Mouse (Mus musculus) adrenal gland, adult 2 months (tissue): ENCODE data around the gene Sh2d6. TPM values are rescaled to one million over a fixed set of nuclear protein-coding genes. Genes with fewer than 3 reads are reported as not detected.

Source experiments
- DNase-seq: peaks from one replicate; pipeline ENCODE4 v3.0.0; 2021
- polyA plus RNA-seq: library from polyadenylated mRNA; depleted of rRNA; stranded (reverse); fragments of >200 nt; gene quantifications from 2 replicates; pipeline ENCODE4 v1.2.3, GENCODE M21; 2012
- total RNA-seq, 2 experiments: library from RNA; stranded (reverse); gene quantifications; 2 replicates each; pipeline ENCODE4 v1.2.3; 2021

The Sh2d6 gene
- total and polyA plus RNA-seq, 3 experiments = 0.23 to 0.25 (median 0.24) TPM

DNA sequence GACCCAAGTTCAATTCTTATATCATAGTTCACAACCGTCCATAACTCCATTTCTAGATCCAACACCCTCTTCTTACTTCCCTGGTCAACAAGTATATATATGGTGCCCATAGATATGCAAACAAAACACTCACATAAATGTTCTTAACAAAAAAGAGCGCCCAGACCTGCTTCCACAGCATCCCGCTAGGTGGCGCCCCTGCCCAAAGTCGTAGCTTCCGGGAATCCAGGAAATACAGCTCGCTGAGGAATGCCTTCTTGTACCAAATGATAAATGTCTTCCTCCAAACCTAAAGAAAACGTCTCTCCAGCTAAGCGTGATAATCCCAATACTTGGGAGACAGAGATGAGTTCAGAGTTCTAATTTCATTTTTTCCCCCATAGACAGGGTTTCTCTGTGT is 13.7 kb upstream of the Sh2d6 start:
- peak; percentile 84 for DNase-seq

DNA sequence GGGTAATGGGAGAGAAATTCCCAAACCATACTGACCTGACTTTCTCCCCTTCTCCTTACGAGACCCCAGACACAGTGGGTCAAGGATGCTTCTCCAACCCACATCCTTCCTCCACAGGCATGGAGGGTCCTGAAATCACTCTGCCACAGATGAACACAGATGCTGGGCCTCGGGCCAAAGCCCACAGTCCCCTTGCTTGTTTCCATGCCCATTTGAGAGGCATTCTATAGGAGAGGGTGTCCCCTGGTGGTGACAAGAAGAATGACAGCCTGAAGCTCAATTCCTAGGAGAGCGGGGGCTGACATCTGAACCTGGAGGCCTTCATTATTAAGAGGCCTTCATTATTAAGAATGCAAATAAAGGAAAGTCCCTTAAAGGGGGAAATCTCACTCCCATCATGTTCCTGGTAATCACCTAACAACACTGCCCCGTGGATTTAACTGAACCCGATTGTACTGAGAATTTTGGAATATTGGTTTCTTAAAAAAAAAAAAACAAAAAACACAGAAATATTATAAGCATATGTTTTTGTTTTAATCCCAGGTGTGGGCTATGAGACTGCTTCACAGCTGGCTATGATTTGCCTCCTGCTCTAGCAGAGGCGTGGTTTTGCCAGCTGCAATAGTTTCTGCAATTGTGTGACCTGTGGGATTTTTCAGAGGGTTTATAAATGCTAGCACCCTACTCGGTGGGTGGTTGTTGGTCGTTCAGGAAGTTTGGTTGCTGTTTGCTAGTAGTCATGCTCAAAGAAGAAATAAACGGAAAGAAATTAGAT is 12.7 kb upstream of the Sh2d6 start:
- peak; percentile 58 for DNase-seq

DNA sequence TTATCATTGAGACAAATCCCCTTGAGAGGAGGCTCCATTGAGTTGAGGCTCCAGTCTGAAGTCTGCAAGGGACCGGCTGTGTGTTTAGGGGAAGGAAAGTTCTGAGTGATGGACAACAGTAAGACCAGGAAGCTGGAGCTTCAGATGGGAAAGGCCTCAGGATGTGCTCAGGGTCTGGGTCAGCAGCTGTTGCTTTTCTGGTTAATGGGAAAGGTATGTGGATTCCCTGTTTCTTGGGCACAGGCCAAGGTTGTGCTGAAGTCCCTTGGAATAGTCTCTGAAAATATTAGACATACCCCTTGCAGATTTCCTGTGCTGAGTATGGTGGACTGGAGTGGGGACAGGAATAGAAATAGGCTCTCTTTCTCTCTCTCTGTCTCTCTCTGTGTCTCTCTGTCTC is 12.0 kb upstream of the Sh2d6 start:
- peak; percentile 40 for DNase-seq

DNA sequence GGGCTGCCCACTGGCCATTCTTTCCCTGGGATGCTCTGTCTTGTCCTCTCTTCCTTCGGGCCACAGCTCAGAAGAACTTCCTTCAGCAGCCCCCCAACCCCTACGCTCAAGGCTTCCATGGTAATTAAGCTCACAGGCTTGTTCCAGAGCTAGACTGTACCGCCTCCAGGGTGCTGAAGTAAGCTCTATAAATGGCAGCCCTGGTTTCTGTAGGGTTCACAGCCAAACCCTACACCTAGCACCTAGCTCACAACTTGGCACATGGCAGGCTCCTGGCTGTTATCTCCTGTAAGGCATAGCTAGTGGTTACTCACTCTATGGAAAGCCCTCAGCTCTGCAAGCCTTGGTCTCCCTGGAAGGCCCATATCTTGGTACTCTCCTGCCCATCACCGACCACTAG is 11.1 kb upstream of the Sh2d6 start:
- DNase-seq = no peak

DNA sequence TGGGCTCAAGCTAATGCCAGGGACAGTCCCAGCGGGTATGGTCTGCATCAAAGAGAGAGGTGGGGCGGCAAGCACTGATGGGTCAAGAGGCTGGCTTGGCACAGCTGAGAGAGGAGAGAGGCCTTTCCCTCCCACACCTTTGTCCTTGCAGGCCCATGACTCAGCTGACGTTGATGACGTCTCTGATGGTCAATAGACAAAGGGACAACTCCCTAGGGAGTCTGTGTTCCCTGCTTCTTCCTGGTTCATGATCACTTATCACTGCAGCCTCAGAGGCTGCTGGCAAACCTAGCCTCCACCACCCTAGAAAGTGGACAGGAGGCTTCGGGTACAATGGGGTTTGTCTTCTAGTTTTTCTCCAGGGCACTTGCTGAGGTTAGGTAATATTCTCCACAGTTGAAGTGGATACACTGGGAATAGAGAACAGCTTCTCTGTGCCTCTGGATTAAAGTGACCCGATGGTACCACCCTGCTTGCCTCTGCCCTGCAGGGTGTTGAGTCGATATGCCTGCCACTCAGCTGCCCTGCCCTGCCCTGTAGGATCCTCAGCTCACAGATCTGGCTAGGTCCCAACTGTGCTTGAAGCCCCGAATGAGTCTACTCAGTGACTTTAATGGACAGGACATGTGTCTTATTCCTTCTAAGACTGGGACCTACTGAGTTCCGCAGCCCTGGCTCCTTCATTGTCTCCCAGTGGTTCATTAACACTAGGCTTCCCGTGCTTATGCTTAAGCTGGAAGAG is 7.1 kb upstream of the Sh2d6 start:
- DNase-seq = peak; percentile 85

DNA sequence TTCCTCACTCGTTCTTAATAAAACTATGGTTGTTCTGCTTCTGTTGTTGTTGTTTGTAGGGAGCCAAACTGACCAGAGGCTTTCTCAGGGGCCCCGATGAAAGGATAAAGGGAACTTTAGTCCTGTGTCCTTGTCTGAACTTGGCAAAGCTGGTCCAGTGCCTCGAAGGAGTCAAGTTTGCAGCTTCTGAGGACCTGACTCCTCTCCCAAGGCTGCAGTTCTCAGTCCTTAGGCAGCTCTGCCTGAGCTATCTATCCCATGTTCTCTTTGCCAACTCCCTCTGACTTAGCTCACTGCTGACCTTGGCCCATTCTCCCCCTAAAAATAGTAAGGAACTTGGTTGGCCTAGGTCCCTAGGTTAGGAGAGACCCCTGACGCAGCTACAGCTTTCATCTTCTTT is 5.6 kb upstream of the Sh2d6 start:
- DNase-seq = no peak

DNA sequence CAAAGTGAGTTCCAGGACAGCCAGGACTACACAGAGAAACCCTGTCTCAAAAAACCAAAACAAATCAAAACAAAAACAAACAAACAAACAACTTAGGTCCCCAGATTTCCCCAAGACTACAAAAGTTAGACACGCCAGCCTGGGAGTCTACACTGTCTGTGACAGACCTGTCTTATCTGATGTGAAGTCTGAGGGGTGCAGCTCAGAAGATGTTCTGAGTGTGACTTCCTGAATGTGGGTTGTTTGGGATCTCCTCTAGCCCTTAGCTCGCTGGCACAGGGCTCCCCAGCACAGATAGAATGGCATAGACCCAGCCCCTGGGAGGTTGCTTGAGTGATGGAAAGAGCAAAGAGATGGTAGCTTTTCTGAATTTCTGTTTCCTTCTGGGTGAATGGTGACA is 2.7 kb upstream of the Sh2d6 start:
- DNase-seq = no peak

DNA sequence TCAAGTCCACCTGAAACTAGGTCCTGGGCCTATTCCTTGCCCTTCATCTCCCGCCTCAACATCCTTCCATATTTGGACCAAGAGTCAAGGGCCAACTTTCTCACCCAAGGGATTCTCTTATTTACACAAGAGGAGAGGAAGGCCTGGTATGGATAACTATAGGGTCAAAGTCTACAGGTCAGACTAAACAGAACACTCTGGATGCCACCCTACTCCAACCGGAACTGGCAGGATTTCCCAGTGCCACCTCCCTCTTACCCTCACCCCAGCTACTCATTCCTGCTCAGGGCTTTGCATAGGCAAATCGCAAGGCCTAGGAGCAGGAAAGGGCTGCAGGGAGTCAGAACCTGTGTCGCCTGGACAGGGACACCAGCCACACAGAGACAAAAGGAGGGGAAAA is 1.7 kb upstream of the Sh2d6 start:
- no peak for DNase-seq

DNA sequence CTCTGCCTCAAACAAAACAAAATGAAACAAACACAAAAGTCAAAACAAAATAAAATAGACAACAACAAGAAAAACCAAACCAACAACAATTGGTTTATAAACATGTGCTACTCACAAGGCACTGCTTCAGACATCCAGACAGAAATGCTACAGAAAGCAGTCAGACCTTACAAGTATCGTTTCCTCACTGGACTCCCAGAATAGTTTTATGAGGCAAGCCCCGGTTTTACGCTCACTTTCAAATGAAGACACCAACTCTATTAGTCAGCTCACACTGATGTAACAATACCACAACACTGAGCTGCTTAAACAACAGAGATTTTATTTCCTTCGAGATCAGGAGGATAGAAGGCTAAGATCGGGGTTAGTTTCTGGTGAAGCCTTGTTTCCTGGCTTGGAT is 781 bp upstream of the Sh2d6 start:
- no peak for DNase-seq

DNA sequence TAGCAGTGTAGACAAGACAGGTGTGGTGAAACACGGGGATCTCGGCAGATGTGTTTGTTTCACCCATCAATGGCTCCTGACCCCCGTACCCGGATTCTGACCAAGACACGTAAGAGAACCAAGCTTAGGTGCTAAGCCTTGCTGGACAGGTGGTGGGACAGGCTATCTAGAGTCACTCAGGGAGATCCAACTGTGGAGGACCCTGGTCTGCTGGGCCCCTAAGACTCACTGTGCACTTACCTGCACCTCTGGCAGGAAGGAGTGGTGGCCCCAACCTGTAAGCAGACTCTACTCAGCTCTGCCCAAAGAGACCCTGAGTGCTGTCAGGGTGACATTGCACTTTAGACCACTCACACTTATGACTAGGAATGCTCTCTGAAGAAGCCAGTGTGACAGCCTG is 603 bp downstream of the Sh2d6 start:
- no peak for DNase-seq

DNA sequence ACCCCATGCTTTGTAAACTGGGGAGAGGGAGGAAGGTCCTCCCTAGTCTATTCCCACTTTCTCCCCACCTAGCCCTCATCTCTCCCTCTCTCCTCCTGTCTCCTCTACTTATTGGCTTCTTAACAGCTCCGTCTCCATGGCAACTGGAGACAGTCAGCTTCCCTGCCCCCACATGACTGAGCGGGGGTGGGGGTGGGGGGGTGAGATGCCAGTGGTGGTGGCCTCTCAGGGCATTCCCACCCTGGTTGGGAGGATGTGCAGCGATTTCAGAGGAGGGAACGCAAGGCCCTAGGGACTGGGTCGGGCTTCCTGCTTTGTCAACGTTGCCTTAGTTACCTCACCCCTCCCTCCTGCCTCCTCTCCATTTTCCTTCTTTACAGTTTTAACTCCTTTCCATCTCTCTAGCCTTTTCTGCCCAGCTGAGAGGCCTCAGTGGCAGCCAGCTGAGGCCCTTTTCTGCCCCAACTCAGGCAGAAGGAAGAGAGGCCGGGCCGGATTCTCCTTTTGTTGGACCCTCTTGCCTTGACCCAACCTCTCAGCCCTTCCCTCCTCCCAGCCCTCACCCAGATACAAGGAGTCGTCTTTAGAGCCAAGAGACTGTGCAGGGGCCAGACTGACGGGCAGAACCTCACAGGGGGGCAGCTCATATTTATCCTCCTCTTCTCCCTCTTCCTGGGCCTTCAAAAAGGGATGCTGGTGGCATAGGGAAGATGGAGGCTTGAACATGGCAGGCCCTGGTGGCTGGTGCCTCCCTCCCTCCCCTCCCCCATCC is 1.4 kb downstream of the Sh2d6 start:
- no peak for DNase-seq

DNA sequence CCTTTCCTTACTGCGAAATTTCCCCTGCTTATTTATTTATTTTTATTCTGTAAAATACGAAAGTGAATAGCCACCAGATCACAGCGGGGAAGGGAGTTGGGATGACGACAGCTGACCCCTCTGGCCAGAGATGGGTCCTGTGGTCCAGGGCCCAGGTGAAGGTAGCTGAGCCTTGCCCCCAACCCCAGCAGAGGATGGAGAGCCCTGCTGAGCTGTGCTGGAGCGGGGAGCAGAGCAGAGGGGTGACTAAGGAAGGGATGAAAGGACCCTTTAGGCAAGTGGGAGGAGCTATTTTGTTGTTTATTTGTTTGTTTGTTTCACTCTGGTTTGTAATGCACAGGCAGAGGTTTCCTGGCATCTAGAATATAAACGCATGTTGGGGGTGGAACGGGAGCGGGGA is 2.2 kb downstream of the Sh2d6 start:
- DNase-seq = no peak

DNA sequence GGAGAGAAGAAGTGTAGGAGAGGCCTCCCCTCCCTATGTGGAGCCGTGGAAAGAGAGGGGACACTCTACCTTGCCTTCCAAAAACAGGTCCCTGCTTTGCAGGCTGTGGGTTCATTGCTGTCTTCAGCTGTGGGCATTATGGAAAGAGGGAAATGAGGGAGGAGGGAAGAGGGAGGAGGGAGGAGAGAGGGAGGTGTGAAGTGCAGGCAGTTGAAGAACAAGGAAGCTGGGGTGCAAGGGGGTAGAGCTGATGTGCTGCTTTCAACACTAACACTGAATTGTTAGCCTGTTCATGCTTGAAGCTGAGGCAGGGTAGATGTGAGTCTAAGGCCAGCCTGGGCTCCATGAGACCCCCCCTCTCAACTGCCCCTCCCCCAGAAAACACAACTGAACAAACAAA is 2.7 kb downstream of the Sh2d6 start:
- DNase-seq = no peak

DNA sequence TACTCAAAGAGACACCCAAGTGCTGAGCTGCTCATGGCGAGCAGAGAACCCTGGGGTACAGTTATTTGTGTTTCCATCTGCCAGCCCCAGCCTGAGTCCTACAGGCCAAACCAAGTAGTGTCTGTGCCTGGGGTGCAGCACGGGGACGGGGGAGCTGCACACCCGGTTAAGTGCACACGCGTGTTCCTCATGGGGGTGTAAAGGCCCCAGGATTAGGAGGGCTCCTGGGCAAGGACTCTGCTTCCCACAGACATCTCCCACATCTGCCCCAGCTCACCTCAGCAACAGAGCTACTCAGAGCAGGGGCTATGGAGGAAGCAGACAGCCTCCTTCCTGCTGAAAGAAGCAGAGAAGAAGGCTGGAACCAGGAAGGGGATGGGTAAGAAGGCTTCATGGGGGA is 5.9 kb downstream of the Sh2d6 start:
- no peak for DNase-seq

DNA sequence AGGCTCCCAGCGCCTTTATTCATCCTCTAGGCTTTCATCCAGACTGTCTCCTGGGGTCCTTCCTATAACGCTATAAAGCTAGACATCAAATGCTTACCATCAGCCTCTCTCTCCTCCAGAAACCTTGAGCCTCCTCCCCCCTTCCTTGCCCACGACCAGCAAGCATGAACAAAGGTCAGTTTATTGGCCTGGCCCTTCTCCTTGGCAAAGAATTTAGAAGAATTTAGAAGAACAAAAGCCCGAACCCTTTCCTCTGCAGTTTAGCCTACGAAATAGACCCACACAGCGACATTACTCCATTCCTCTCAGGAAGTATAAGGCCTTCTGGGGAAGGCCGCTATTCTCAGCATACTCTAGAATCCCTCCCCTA is 8.5 kb downstream of the Sh2d6 start:
- DNase-seq = no peak

DNA sequence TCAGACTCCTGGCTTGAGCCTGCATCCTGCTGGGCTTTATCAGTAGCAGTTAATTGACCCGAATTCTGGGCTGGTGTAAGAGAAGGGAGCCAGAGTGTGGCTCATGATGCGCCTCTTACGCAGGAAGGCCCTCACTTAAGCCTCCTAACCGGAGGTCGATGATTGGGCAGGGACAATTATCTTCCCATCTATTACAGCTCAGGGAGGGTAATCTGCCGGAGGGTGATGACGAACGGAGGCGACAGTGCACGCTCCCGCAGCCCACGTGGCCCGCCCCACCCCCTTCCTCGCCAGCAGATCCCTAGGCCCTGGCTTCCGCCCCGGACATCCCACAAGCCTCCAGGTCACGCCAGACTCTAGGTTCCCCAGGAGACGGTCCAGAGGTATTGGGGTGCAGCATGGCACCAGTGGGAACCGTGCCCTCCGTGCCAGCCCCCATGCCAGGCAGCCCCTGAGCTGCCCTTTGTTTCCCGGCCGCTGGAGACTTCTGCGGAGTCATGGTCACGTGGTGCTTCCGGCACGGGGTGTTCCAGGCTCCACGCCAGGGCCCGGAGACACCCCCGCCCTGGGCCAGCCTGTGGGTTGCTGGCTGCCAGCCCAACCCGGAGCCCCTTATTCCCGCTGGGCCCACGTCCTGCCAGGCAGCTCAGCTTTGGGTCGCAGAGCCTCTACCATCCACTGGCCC is 9.0 kb downstream of the Sh2d6 start:
- DNase-seq = peak; percentile 94

DNA sequence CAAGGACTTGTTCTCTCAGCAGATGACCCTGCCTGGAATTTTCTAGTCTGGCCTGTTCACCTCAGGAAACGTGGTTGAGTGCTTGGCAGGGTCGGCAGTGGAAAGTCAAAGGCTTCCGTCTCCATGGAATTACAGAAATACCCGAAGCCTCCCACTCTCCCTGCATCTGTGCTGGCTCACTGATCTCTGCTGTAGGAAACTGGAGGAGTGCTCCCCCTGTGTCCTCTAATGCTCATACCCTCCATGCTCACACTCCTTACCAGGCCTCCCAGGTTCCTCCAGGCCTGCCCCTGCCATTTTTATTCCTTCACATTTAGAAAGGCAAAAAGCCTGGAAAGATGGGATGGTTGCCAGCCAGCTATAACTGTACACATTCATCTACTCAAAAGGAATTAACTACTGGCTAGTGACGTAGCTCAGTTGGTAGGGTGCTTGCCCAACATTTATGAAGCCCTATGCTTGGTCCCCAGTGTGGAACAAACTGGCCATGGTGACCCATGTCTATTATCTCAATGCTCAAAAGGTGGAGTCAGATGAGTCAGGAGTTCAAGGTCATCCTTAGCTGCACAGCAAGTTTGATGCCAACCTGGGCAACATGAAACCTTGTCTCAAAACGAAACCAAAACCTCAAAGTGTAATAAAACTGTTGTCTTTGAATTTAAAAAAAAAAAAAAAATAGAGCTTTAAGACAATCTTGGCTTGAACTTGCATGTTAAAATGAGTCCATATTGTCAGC is 10.7 kb downstream of the Sh2d6 start:
- DNase-seq = peak; percentile 46

DNA sequence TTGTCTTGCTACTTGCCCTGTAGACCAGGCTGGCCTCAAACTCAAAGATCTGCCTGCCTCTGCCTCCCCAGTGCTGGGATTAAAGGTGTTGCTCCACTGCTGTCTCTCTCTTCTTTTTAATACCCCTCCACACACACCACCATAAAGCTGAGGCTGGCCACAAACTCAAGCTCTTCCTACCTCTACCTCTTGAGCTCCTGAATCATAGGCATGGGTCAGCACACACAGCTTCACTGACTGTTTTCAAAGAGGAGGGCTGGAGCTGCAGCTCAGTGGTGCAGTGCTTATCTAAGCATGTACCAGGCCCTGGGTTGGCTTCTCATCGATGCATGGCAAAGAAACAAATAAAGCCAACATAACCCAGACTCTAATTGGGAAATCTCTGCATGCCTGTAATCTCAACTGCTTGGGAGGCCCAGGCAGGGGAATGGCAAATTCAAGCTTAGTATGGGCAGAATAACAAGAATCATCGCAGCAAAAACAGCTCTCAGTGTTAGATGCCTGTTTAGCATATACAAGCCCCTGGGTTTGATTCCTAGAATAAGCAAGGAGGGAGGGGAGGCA is 11.6 kb downstream of the Sh2d6 start:
- no peak for DNase-seq

DNA sequence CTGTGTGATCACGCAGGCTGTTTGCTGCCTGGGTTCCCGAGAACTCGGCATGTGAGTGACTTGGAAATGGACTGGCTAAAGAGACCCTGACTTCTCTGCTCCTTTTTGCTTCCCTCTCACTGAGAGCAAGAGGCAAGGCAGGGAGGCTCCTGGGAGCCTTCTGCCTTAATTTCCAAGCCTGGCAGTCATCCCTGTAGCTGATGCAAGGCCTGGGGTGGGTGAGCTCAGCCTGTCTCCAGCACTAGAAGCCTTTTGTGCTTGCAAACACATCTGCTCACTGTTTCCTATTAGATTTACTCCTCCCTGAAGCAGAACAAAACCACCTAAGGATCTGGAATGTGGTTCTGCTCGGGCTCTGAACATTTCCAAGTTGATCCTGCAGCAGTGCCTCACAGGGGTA is 12.9 kb downstream of the Sh2d6 start:
- DNase-seq = peak; percentile 48

DNA sequence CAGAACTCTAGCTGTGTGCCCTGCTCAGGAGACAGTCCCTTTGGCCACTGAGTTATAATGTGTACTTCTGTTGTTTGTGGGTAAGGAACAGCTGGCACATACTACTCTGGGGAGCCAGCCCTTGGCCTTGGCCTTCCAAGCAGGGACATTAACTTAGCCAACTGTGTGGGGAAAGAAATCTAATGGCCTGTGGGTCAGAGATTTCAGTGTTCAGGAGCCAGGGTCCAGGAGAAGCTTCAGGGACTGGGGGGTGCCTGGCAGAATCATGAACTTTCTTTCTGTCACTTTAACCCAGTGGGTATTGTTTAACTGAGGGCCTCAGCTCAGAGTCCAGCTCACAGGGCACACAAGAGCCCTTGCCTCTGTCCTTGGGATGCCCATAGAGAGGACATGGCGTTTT is 15.4 kb downstream of the Sh2d6 start:
- peak; percentile 50 for DNase-seq

DNA sequence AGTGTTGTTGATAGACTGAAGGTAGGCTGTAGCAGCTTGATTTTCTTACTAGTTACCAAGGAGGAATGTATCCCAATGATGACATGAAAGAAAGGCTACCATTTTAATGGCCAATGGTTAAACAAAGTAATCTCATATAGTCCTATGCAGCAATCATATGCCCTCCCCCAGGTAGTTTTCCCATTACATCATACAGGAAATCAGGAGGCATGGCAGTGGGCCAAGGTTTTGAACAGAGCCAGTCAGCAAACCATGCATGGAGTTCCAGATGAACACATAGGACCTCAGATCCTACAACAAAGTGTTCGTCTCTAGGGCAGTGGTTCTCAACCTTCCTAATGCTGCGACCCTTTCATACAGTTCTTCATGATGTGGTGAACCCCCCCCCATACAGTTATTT is 17.6 kb downstream of the Sh2d6 start:
- peak; percentile 69 for DNase-seq
